Mouse (Mus musculus) embryonic facial prominence, embryonic 10.5 days (tissue): ENCODE measurements at regions not wholly inside any gene's neighbourhood (a gene's known extent, or its start where the extent isn't known, plus 50 kb on each side); places are given as distances from the start of the nearest gene placed in this dataset.

Experiments
- DNase-seq: peaks from one replicate; pipeline ENCODE4 v3.0.0-alpha.2; 2017; ENCODE audit warnings: low spot score
- H3K27ac ChIP-seq: fragments of 300-500 bp; sonication (generic); replicated peaks from 2 replicates; pipeline ENCODE4 v1.5.1; 2016; ENCODE audit warnings: mild to moderate bottlenecking
- H3K27me3 ChIP-seq: fragments of 300-500 bp; sonication (generic); replicated peaks from 2 replicates; pipeline ENCODE4 v1.6.1; 2016; ENCODE audit warnings: low read depth, mild to moderate bottlenecking; ENCODE audit not compliant: poor library complexity, severe bottlenecking
- H3K36me3 ChIP-seq: fragments of 300-500 bp; sonication (generic); replicated peaks from 2 replicates; pipeline ENCODE4 v1.6.1; 2016; ENCODE audit warnings: mild to moderate bottlenecking, moderate library complexity
- H3K4me1 ChIP-seq: fragments of 300-500 bp; sonication (generic); 2 replicates; pipeline ENCODE4 v1.6.1; 2016
- H3K4me3 ChIP-seq: fragments of 300-500 bp; sonication (generic); 2 replicates; pipeline ENCODE4 v1.5.1; 2016; ENCODE audit warnings: mild to moderate bottlenecking, moderate library complexity
- H3K9me3 ChIP-seq: fragments of 300-500 bp; sonication (generic); 2 replicates; pipeline ENCODE4 v1.6.1; 2016; ENCODE audit warnings: mild to moderate bottlenecking
- WGBS: fragments of 180-500 bp; shearing (Covaris S2); methylation state at CpG from one replicate; pipeline ENCODE4 v1.1.7; 2016; 5-methylcytosine and 5-hydroxymethylcytosine counted together

- DNase-seq = no peak
- Histone ChIP-seq H3K9me3 (no peaks in the 10 kb centered on the region), H3K4me1 (peaks cover 34% of the 10 kb centered on the region), H3K27me3 (no peaks in the 10 kb centered on the region), H3K27ac (0 out of 2 replicates have a peak overlapping the region, but pooled peaks have one; percentile 5), H3K36me3 (no peaks in the 10 kb centered on the region), H3K4me3 (no peak overlapping the region)
- 76% methylated on average over 9 of the region's 9 CpGs for WGBS
These were observed 106.0 kb upstream of the Magi1 start for GRCm38 (mm10) chr6:94389716-94390115.

GRCm38 (mm10) chr6:94387648-94388047 is 103.9 kb upstream of the Magi1 start:
- H3K9me3 ChIP-seq = no peaks in the 10 kb centered on the region
- peaks cover 32% of the 10 kb centered on the region for H3K4me1 ChIP-seq
- WGBS = 70% methylated on average over 2 of the region's 2 CpGs
- no peaks in the 10 kb centered on the region for H3K36me3 ChIP-seq
- H3K27ac ChIP-seq = no peak overlapping the region
- H3K27me3 ChIP-seq = no peaks in the 10 kb centered on the region
- DNase-seq = no peak
- no peak overlapping the region for H3K4me3 ChIP-seq

- Histone ChIP-seq H3K27me3 (no peaks in the 10 kb centered on the region), H3K4me1 (peaks cover 25% of the 10 kb centered on the region), H3K9me3 (no peaks in the 10 kb centered on the region), H3K4me3 (no peak overlapping the region), H3K36me3 (no peaks in the 10 kb centered on the region), H3K27ac (no peak overlapping the region)
- 78% methylated on average over 2 of the region's 2 CpGs for WGBS
- no peak for DNase-seq
These were observed 101.8 kb upstream of the Magi1 start for GRCm38 (mm10) chr6:94385531-94385930.

- no peak overlapping the region for H3K27ac ChIP-seq
- no peaks in the 10 kb centered on the region; the same call in 1 of the 2 replicates for H3K9me3 ChIP-seq
- 89% methylated on average over 2 of the region's 2 CpGs for WGBS
- H3K4me1 ChIP-seq = no peaks in the 10 kb centered on the region
- no peaks in the 10 kb centered on the region for H3K27me3 ChIP-seq
- DNase-seq = no peak
- no peaks in the 10 kb centered on the region for H3K36me3 ChIP-seq
- no peak overlapping the region for H3K4me3 ChIP-seq
These were observed 86.3 kb upstream of the Magi1 start for GRCm38 (mm10) chr6:94369991-94370390.

GRCm38 (mm10) chr6:94363951-94364350 is 80.2 kb upstream of the Magi1 start:
- DNase-seq = no peak
- Histone ChIP-seq H3K9me3 (no peaks in the 10 kb centered on the region), H3K27me3 (no peaks in the 10 kb centered on the region), H3K36me3 (no peaks in the 10 kb centered on the region), H3K4me1 (peaks cover 9% of the 10 kb centered on the region), H3K27ac (no peak overlapping the region), H3K4me3 (no peak overlapping the region)
- 89% methylated on average over 6 of the region's 6 CpGs for WGBS

- Histone ChIP-seq H3K9me3 (no peaks in the 10 kb centered on the region), H3K27ac (no peak overlapping the region), H3K4me3 (no peak overlapping the region), H3K36me3 (no peaks in the 10 kb centered on the region), H3K27me3 (no peaks in the 10 kb centered on the region), H3K4me1 (peaks cover 22% of the 10 kb centered on the region)
- DNase-seq = no peak
These were observed 78.9 kb upstream of the Magi1 start for GRCm38 (mm10) chr6:94362626-94363025.

GRCm38 (mm10) chr6:94357568-94357967 is 73.9 kb upstream of the Magi1 start:
- 62% methylated on average over 4 of the region's 4 CpGs for WGBS
- peak overlapping the region; percentile 77 for H3K27ac ChIP-seq
- H3K27me3 ChIP-seq = no peaks in the 10 kb centered on the region
- no peaks in the 10 kb centered on the region for H3K9me3 ChIP-seq
- peak; percentile 21 for DNase-seq
- H3K36me3 ChIP-seq = no peaks in the 10 kb centered on the region
- no peak overlapping the region for H3K4me3 ChIP-seq
- peaks cover 52% of the 10 kb centered on the region for H3K4me1 ChIP-seq

GRCm38 (mm10) chr6:94354451-94355095 is 70.9 kb upstream of the Magi1 start:
- peak overlapping the region; percentile 2; the same call in 1 of the 2 replicates for H3K27ac ChIP-seq

GRCm38 (mm10) chr6:94344296-94344695 is 60.6 kb upstream of the Magi1 start:
- DNase-seq = no peak
- peaks cover 9% of the 10 kb centered on the region for H3K4me1 ChIP-seq

More at GRCm38 (mm10) chr6:94354451-94355095, 70.9 kb upstream of the Magi1 start:
- Histone ChIP-seq H3K27me3 (no peaks in the 10 kb centered on the region), H3K36me3 (no peaks in the 10 kb centered on the region), H3K9me3 (no peaks in the 10 kb centered on the region), H3K4me3 (no peak overlapping the region), H3K4me1 (peaks cover 47% of the 10 kb centered on the region)
- DNase-seq = peak; percentile 23
- 50% methylated on average over 8 of the region's 8 CpGs for WGBS

GRCm38 (mm10) chr6:94340546-94340945 is 56.8 kb upstream of the Magi1 start:
- H3K4me1 ChIP-seq = peaks cover 30% of the 10 kb centered on the region
- 69% methylated on average over 2 of the region's 2 CpGs for WGBS
- H3K36me3 ChIP-seq = no peaks in the 10 kb centered on the region
- no peak overlapping the region for H3K27ac ChIP-seq
- H3K27me3 ChIP-seq = no peaks in the 10 kb centered on the region
- no peaks in the 10 kb centered on the region for H3K9me3 ChIP-seq
- DNase-seq = no peak
- no peak overlapping the region for H3K4me3 ChIP-seq

More at GRCm38 (mm10) chr6:94344296-94344695, 60.6 kb upstream of the Magi1 start:
- Histone ChIP-seq H3K27me3 (no peaks in the 10 kb centered on the region), H3K27ac (peak overlapping the region; percentile 30; the same call in 1 of the 2 replicates), H3K36me3 (no peaks in the 10 kb centered on the region), H3K9me3 (no peaks in the 10 kb centered on the region; the same call in 1 of the 2 replicates), H3K4me3 (no peak overlapping the region)
- 73% methylated on average over 2 of the region's 2 CpGs for WGBS

GRCm38 (mm10) chr6:94336168-94336567 is 52.5 kb upstream of the Magi1 start:
- Histone ChIP-seq H3K4me3 (no peak overlapping the region), H3K36me3 (no peaks in the 10 kb centered on the region), H3K27ac (peak overlapping the region; percentile 80), H3K9me3 (no peaks in the 10 kb centered on the region), H3K27me3 (no peaks in the 10 kb centered on the region), H3K4me1 (peaks cover 42% of the 10 kb centered on the region)
- 27% methylated on average over 6 of the region's 6 CpGs for WGBS
- DNase-seq = peak; percentile 87
